Mouse (Mus musculus): ENCODE measurements around the gene Ahcyl1. TPM values are rescaled to one million over a fixed set of nuclear protein-coding genes. Genes with fewer than 3 reads are reported as not detected.

Gene Ahcyl1
- polyA plus RNA-seq, 1 experiment = 48.2 TPM

DNA sequence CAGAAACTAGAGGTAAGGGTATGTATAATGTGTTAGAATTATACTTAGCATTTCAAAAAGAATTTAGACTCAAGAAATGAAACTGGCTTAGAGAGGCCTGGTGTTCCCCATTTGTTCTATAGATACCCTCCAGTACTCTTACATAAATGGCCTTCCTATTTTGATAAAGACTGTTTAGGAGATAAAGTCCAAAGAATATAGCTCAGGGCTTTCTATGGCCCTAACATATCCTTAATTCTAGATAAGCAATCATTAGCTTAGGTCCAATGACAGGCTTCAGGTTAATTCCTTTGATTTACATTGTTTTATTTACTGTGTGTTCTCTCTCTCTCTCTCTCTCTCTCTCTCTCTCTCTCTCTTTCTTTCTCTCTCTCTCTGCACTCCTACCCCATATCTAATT is 7.1 kb downstream of the Ahcyl1 start:
- TF ChIP-seq POLR2A (IDR thresholded peaks at IDR 0.05; ENCODE audit: control insufficient read depth, low read depth, low read length) (no peak), CTCF (IDR thresholded peaks at IDR 0.05; ENCODE audit: control insufficient read depth, insufficient read depth, insufficient replicate concordance, low read depth, low read length) (no peak)
- Histone ChIP-seq H3K27me3 (ENCODE audit: control insufficient read depth, insufficient read depth, low read length) (no peaks in the 10 kb centered on the region), H3K27ac (ENCODE audit: control insufficient read depth, insufficient read depth, low read depth, low read length) (no peak overlapping the region), H3K36me3 (ENCODE audit: control insufficient read depth, insufficient read depth, low read length) (no peaks in the 10 kb centered on the region), H3K4me3 (ENCODE audit: control insufficient read depth, low read depth, low read length) (no peak overlapping the region), H3K4me1 (ENCODE audit: control insufficient read depth, insufficient read depth, low read length) (no peaks in the 10 kb centered on the region)

DNA sequence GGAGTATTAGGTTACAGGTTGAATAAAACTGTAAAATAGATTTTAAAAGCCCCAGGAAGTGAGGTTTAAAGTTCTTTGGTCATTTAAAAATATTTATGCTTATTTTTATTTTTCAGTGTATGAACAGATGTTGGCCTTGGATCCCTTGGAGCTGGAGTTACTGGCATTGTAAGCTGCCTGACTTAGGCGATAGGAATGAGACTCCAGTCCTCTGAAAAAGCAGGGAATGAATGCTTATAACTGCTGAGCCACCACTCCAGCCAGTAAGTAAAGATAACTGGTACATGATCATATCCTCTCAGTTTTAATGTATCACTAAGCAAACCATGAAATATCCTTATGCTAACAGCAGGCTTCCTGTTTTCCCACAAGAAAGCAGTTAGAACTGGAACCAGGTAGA is 8.1 kb downstream of the Ahcyl1 start:
- H3K27me3 ChIP-seq (ENCODE audit: control insufficient read depth, insufficient read depth, low read length) = no peaks in the 10 kb centered on the region
- no peaks in the 10 kb centered on the region for H3K4me1 ChIP-seq (ENCODE audit: control insufficient read depth, insufficient read depth, low read length)
- no peak overlapping the region for H3K4me3 ChIP-seq (ENCODE audit: control insufficient read depth, low read depth, low read length)
- H3K27ac ChIP-seq (ENCODE audit: control insufficient read depth, insufficient read depth, low read depth, low read length) = no peak overlapping the region
- no peaks in the 10 kb centered on the region for H3K36me3 ChIP-seq (ENCODE audit: control insufficient read depth, insufficient read depth, low read length)
- TF ChIP-seq CTCF (IDR thresholded peaks at IDR 0.05; ENCODE audit: control insufficient read depth, insufficient read depth, insufficient replicate concordance, low read depth, low read length) = no peak
- no peak for TF ChIP-seq POLR2A (IDR thresholded peaks at IDR 0.05; ENCODE audit: control insufficient read depth, low read depth, low read length)

DNA sequence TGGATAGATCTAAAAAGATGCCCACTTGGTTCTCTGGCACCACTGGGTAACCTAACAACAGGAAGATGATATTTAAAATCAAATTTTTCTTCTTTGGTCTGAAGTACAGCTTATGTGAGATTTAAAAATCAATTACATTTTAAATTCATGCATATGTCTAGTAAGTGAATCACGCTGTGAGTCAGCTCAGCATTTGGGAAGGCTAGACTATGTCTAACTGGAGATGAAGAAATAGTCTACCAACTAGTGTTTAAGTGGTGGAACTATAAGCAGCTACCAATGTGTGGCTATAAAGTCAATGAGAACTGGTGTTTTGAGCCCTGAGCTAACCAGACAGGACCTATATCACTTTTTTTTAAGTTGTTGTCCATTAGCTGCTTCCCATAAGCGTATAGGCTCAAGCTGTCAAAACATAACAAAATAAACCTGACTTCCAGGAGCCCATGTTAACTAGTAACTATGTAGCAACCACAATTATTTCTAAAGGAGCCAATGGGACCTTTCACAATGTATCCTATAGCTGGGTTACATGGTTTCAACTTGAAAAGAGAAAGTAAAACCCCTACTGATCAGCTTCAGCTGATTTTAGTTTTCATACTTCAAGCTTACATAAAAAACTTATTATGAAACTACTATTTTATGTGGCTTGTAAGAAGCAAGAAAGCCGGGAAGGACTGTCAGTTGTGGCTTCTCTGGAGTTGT is 9.9 kb downstream of the Ahcyl1 start:
- no peak for TF ChIP-seq CTCF (IDR thresholded peaks at IDR 0.05; ENCODE audit: control insufficient read depth, insufficient read depth, insufficient replicate concordance, low read depth, low read length)
- no peak for TF ChIP-seq POLR2A (IDR thresholded peaks at IDR 0.05; ENCODE audit: control insufficient read depth, low read depth, low read length)
- H3K27me3 ChIP-seq (ENCODE audit: control insufficient read depth, insufficient read depth, low read length) = no peaks in the 10 kb centered on the region
- no peak overlapping the region for H3K27ac ChIP-seq (ENCODE audit: control insufficient read depth, insufficient read depth, low read depth, low read length)
- H3K4me3 ChIP-seq (ENCODE audit: control insufficient read depth, low read depth, low read length) = no peak overlapping the region
- H3K36me3 ChIP-seq (ENCODE audit: control insufficient read depth, insufficient read depth, low read length) = no peaks in the 10 kb centered on the region
- H3K4me1 ChIP-seq (ENCODE audit: control insufficient read depth, insufficient read depth, low read length) = no peaks in the 10 kb centered on the region

DNA sequence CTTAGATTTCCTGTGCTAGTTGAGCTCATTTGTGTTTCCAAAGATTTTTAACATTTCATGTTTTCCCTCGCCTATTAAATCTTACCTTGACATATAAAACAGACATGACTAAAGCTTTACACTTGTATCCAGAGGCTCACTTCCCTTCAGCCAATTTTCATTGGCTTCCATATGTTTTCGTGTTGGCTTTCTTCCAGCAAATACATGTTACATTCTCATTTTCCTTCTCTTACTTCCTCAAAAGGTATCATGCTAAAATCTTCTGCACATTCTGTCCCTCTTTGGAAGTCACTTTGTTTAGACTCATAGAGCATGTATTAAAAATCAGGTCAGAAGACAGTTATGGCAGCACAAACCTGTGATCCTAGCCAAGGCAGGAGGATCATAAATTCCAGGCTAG is 10.7 kb downstream of the Ahcyl1 start:
- H3K4me3 ChIP-seq (ENCODE audit: control insufficient read depth, low read depth, low read length) = no peak overlapping the region
- TF ChIP-seq CTCF (IDR thresholded peaks at IDR 0.05; ENCODE audit: control insufficient read depth, insufficient read depth, insufficient replicate concordance, low read depth, low read length) (no peak), POLR2A (IDR thresholded peaks at IDR 0.05; ENCODE audit: control insufficient read depth, low read depth, low read length) (no peak)
- H3K27me3 ChIP-seq (ENCODE audit: control insufficient read depth, insufficient read depth, low read length) = no peaks in the 10 kb centered on the region
- H3K36me3 ChIP-seq (ENCODE audit: control insufficient read depth, insufficient read depth, low read length) = no peaks in the 10 kb centered on the region
- no peaks in the 10 kb centered on the region for H3K4me1 ChIP-seq (ENCODE audit: control insufficient read depth, insufficient read depth, low read length)
- no peak overlapping the region for H3K27ac ChIP-seq (ENCODE audit: control insufficient read depth, insufficient read depth, low read depth, low read length)

DNA sequence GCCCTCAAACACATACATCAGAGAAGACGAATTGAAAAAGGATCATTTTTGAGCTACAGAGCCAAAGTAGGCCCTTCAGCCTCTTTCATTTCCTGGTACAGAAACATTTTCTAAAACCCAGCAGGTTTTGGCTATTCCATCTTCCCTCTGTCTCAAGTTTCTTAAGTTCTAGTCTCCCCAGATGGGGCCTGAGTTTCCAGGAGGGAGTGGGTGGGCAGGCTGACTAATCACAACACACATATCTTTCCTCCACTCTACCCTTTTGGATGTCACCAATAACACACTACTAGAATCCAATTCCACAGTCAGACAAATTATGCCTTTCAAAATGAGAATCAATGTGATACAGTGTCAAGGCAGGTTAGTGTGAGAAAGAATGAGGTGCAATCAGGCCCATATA is 12.8 kb downstream of the Ahcyl1 start:
- Histone ChIP-seq H3K27ac (ENCODE audit: control insufficient read depth, insufficient read depth, low read depth, low read length) (no peak overlapping the region), H3K4me3 (ENCODE audit: control insufficient read depth, low read depth, low read length) (no peak overlapping the region), H3K36me3 (ENCODE audit: control insufficient read depth, insufficient read depth, low read length) (no peaks in the 10 kb centered on the region), H3K27me3 (ENCODE audit: control insufficient read depth, insufficient read depth, low read length) (no peaks in the 10 kb centered on the region), H3K4me1 (ENCODE audit: control insufficient read depth, insufficient read depth, low read length) (no peaks in the 10 kb centered on the region)
- TF ChIP-seq POLR2A (IDR thresholded peaks at IDR 0.05; ENCODE audit: control insufficient read depth, low read depth, low read length) (no peak), CTCF (IDR thresholded peaks at IDR 0.05; ENCODE audit: control insufficient read depth, insufficient read depth, insufficient replicate concordance, low read depth, low read length) (no peak)

DNA sequence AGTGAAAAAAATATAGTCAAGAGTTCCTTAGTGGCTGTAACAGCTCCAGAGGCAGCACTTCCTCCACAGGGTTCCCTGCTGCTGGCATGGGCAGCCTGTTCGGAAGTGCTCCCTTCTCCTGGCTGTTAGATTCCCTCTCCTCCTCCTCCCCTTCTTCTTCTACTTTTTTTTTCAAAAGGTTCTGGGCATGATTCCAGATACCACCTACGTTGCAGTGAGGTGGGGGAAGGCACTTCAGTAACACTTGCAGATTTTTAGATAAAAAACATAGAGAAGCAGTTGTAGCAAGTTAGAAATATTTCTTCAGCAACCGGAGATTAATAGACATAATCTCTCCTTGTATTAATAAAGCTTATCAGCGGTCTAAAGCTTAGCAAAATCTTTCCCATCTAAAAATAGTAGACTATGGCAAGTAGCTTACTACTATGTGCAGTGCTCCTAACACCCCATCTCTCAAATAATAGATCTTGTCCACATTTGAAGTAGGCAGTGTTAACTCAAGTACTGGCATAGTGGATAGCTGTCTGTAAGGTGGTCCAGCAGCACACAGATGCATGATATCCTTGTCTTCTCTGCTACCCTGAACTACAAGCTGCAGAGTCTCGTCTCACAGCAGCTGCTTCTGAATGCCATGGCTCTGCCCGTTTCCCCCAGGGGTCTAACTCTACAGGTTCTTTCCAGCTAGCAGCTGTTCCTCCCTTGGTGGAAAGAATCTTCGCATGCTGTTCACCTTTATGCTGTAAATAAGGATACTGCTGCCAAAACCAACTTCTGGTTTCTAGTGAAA is 15.4 kb downstream of the Ahcyl1 start:
- Histone ChIP-seq H3K27me3 (ENCODE audit: control insufficient read depth, insufficient read depth, low read length) (no peaks in the 10 kb centered on the region), H3K27ac (ENCODE audit: control insufficient read depth, insufficient read depth, low read depth, low read length) (peak overlapping the region; percentile 8; the same call in 1 of the 2 replicates), H3K36me3 (ENCODE audit: control insufficient read depth, insufficient read depth, low read length) (no peaks in the 10 kb centered on the region), H3K4me1 (ENCODE audit: control insufficient read depth, insufficient read depth, low read length) (no peaks in the 10 kb centered on the region), H3K4me3 (ENCODE audit: control insufficient read depth, low read depth, low read length) (no peak overlapping the region)
- TF ChIP-seq POLR2A (IDR thresholded peaks at IDR 0.05; ENCODE audit: control insufficient read depth, low read depth, low read length) = no peak
- TF ChIP-seq CTCF (IDR thresholded peaks at IDR 0.05; ENCODE audit: control insufficient read depth, insufficient read depth, insufficient replicate concordance, low read depth, low read length) = no peak

GRCm38 (mm10) chr3:107671509-107671908 is 24.9 kb downstream of the Ahcyl1 start:
- H3K27ac ChIP-seq (ENCODE audit: control insufficient read depth, insufficient read depth, low read depth, low read length) = no peak overlapping the region
- H3K27me3 ChIP-seq (ENCODE audit: control insufficient read depth, insufficient read depth, low read length) = no peaks in the 10 kb centered on the region
- H3K36me3 ChIP-seq (ENCODE audit: control insufficient read depth, insufficient read depth, low read length) = peaks cover 9% of the 10 kb centered on the region

More at GRCm38 (mm10) chr3:107671509-107671908, 24.9 kb downstream of the Ahcyl1 start:
- Histone ChIP-seq H3K4me3 (ENCODE audit: control insufficient read depth, low read depth, low read length) (no peak overlapping the region), H3K4me1 (ENCODE audit: control insufficient read depth, insufficient read depth, low read length) (no peaks in the 10 kb centered on the region)
- no peak for TF ChIP-seq POLR2A (IDR thresholded peaks at IDR 0.05; ENCODE audit: control insufficient read depth, low read depth, low read length)
- no peak for TF ChIP-seq CTCF (IDR thresholded peaks at IDR 0.05; ENCODE audit: control insufficient read depth, insufficient read depth, insufficient replicate concordance, low read depth, low read length)
